Mouse (Mus musculus): ENCODE data around the gene Cd6. TPM values are rescaled to one million over a fixed set of nuclear protein-coding genes. Genes with fewer than 3 reads are reported as not detected.

The Cd6 gene
- total and polyA plus RNA-seq, 3 experiments, result 0.09 to 0.73 (median 0.17) TPM

GRCm38 (mm10) chr19:10846150-10846549 is 16.3 kb upstream of the Cd6 start:
- no peaks in the 10 kb centered on the region for H3K9me3 ChIP-seq (replicated peaks; ENCODE audit: low read length)
- in situ Hi-C loops (cut with MboI; ENCODE audit: low pct_ligation_motif_present, low pct_unique_long_range_greater_than_20kb, low sequenced_read_pairs), result no loop called here
- peak overlapping the region in 2 of 3 experiments; percentile 26 to 36 for H3K4me3 ChIP-seq (replicated peaks in 1 of 3; ENCODE audit: low read depth in 2 of 3, low read length in 2 of 3, poor library complexity in 1 of 3)
- peaks cover 29 to 62% of the 10 kb centered on the region in 2 experiments for H3K36me3 ChIP-seq (replicated peaks in 1 of 2; ENCODE audit: control insufficient read depth in 1 of 2, insufficient read depth in 1 of 2, low read length in 1 of 2)
- H3K79me2 ChIP-seq (replicated peaks; ENCODE audit: control insufficient read depth, extremely low read depth, insufficient read depth, poor library complexity, severe bottlenecking), result peaks cover 27% of the 10 kb centered on the region
- no peak for DNase-seq (ENCODE audit: extremely low read depth)
- peak overlapping the region; percentile 41; the same call in 1 of the 2 replicates for H3K4me2 ChIP-seq (ENCODE audit: insufficient read depth, low read depth, poor library complexity, severe bottlenecking)
- peak overlapping the region; percentile 35; the same call in 1 of the 2 replicates for H3K27ac ChIP-seq (ENCODE audit: insufficient read depth, low read depth)
- no peaks in the 10 kb centered on the region for H3K27me3 ChIP-seq (replicated peaks)
- no peak overlapping the region for H3K9ac ChIP-seq (ENCODE audit: insufficient read depth, low read depth)
- TF ChIP-seq JUN (IDR thresholded peaks at IDR 0.05; ENCODE audit: insufficient read depth, low read depth, low read length), result no peak
- no peak for TF ChIP-seq HCFC1 (IDR thresholded peaks at IDR 0.05; ENCODE audit: low read depth, low read length)
- TF ChIP-seq GABPA (IDR thresholded peaks at IDR 0.05; ENCODE audit: insufficient replicate concordance, low read depth, low read length), result no peak
- no peak for TF ChIP-seq CTCF (conservative IDR thresholded peaks at IDR 0.05 in 1 of 2, IDR thresholded peaks at IDR 0.05 in 1 of 2; ENCODE audit: low read depth in 2 of 2, low read length in 2 of 2)
- TF ChIP-seq USF1 (IDR thresholded peaks at IDR 0.05; ENCODE audit: low read depth, low read length), result no peak
- TF ChIP-seq NELFE (IDR thresholded peaks at IDR 0.05; ENCODE audit: low read depth, low read length), result no peak
- no peak for TF ChIP-seq CHD1 (IDR thresholded peaks at IDR 0.05; ENCODE audit: low read depth, low read length)
- no peak for TF ChIP-seq MAZ (IDR thresholded peaks at IDR 0.05; ENCODE audit: low read depth, low read length)
- TF ChIP-seq PAX5 (IDR thresholded peaks at IDR 0.05; ENCODE audit: low read length), result no peak
- no peak for TF ChIP-seq POLR2A (IDR thresholded peaks at IDR 0.05; ENCODE audit: low read depth, low read length)
- TF ChIP-seq MAX (IDR thresholded peaks at IDR 0.05; ENCODE audit: low read length), result no peak
- no peak for TF ChIP-seq ZC3H11A (IDR thresholded peaks at IDR 0.05; ENCODE audit: low read depth, low read length)
- TF ChIP-seq RAD21 (IDR thresholded peaks at IDR 0.05; ENCODE audit: low read depth, low read length), result no peak
- TF ChIP-seq MEF2A (IDR thresholded peaks at IDR 0.05; ENCODE audit: borderline replicate concordance, low read depth, low read length), result no peak
- no peak for TF ChIP-seq RCOR1 (conservative IDR thresholded peaks at IDR 0.05; ENCODE audit: low read depth, low read length)
- TF ChIP-seq ZNF384 (IDR thresholded peaks at IDR 0.05; ENCODE audit: low read depth, low read length), result no peak
- no peak for TF ChIP-seq USF2 (conservative IDR thresholded peaks at IDR 0.05; ENCODE audit: low read depth, low read length)
- dilution Hi-C loops (cut with MboI; ENCODE audit: extremely low pct_ligation_motif_present, extremely low pct_unique_long_range_greater_than_20kb, low sequenced_read_pairs), result no loop called here
- H3K4me1 ChIP-seq (ENCODE audit: control insufficient read depth in 1 of 2, insufficient read depth in 2 of 2), result peaks cover 15 to 52% of the 10 kb centered on the region in 2 experiments

- no peaks in the 10 kb centered on the region for H3K9me3 ChIP-seq (replicated peaks; ENCODE audit: low read length)
- peaks cover 29% of the 10 kb centered on the region for H3K79me2 ChIP-seq (replicated peaks; ENCODE audit: control insufficient read depth, extremely low read depth, insufficient read depth, poor library complexity, severe bottlenecking)
- peaks cover 26 to 56% of the 10 kb centered on the region in 2 experiments for H3K36me3 ChIP-seq (replicated peaks in 1 of 2; ENCODE audit: control insufficient read depth in 1 of 2, insufficient read depth in 1 of 2, low read length in 1 of 2)
- H3K4me2 ChIP-seq (ENCODE audit: insufficient read depth, low read depth, poor library complexity, severe bottlenecking), result peak overlapping the region; percentile 41; the same call in 1 of the 2 replicates
- peak overlapping the region in 2 of 3 experiments; percentile 55 to 60 for H3K4me3 ChIP-seq (replicated peaks in 1 of 3; ENCODE audit: low read depth in 2 of 3, low read length in 2 of 3, poor library complexity in 1 of 3)
- dilution Hi-C loops (cut with MboI; ENCODE audit: extremely low pct_ligation_motif_present, extremely low pct_unique_long_range_greater_than_20kb, low sequenced_read_pairs) (no loop called here), in situ Hi-C loops (cut with MboI; ENCODE audit: low pct_ligation_motif_present, low pct_unique_long_range_greater_than_20kb, low sequenced_read_pairs) (no loop called here)
- H3K4me1 ChIP-seq (ENCODE audit: control insufficient read depth in 1 of 2, insufficient read depth in 2 of 2), result peaks cover 15 to 55% of the 10 kb centered on the region in 2 experiments
- peak overlapping the region; percentile 20; the same call in 1 of the 2 replicates for H3K27ac ChIP-seq (ENCODE audit: insufficient read depth, low read depth)
- H3K9ac ChIP-seq (ENCODE audit: insufficient read depth, low read depth), result no peak overlapping the region
- peak; percentile 85 for DNase-seq (ENCODE audit: extremely low read depth)
- no peaks in the 10 kb centered on the region for H3K27me3 ChIP-seq (replicated peaks)
- TF ChIP-seq KAT2A (IDR thresholded peaks at IDR 0.05; ENCODE audit: insufficient replicate concordance, low read length) (no peak), CHD2 (IDR thresholded peaks at IDR 0.05; ENCODE audit: low read length) (0 out of 2 replicates have a peak, but pooled peaks have one; percentile 42), TBP (conservative IDR thresholded peaks at IDR 0.05; ENCODE audit: low read depth, low read length) (peak; percentile 86), ZC3H11A (IDR thresholded peaks at IDR 0.05; ENCODE audit: low read depth, low read length) (no peak), MXI1 (IDR thresholded peaks at IDR 0.05; ENCODE audit: low read depth, low read length) (peak; percentile 77), UBTF (IDR thresholded peaks at IDR 0.05; ENCODE audit: low read depth, low read length) (no peak), ZNF384 (IDR thresholded peaks at IDR 0.05; ENCODE audit: low read depth, low read length) (no peak), CTCF (conservative IDR thresholded peaks at IDR 0.05 in 1 of 2, IDR thresholded peaks at IDR 0.05 in 1 of 2; ENCODE audit: low read depth in 2 of 2, low read length in 2 of 2) (no peak), ELF1 (IDR thresholded peaks at IDR 0.05; ENCODE audit: low read depth, low read length) (peak; percentile 44; the same call in 1 of the 2 replicates), SIN3A (IDR thresholded peaks at IDR 0.05; ENCODE audit: low read length) (peak; percentile 82), ZKSCAN1 (IDR thresholded peaks at IDR 0.05; ENCODE audit: borderline replicate concordance, low read depth, low read length) (no peak), NELFE (IDR thresholded peaks at IDR 0.05; ENCODE audit: low read depth, low read length) (no peak; the same call in 1 of the 2 replicates), BHLHE40 (IDR thresholded peaks at IDR 0.05; ENCODE audit: low read depth, low read length) (peak; percentile 100), E2F4 (IDR thresholded peaks at IDR 0.05; ENCODE audit: insufficient replicate concordance, low read depth, low read length) (0 out of 2 replicates have a peak, but pooled peaks have one; percentile 27), EP300 (IDR thresholded peaks at IDR 0.05; ENCODE audit: low read length) (peak; percentile 86), JUN (IDR thresholded peaks at IDR 0.05; ENCODE audit: insufficient read depth, low read depth, low read length) (peak; percentile 37; the same call in 1 of the 2 replicates), MEF2A (IDR thresholded peaks at IDR 0.05; ENCODE audit: borderline replicate concordance, low read depth, low read length) (peak; percentile 99), MYC (IDR thresholded peaks at IDR 0.05; ENCODE audit: low read depth, low read length) (peak; percentile 82), ETS1 (conservative IDR thresholded peaks at IDR 0.05; ENCODE audit: low read depth, low read length) (peak; percentile 100), MAFK (IDR thresholded peaks at IDR 0.05; ENCODE audit: insufficient replicate concordance, low read length) (peak; percentile 56; the same call in 1 of the 2 replicates), JUND (conservative IDR thresholded peaks at IDR 0.05; ENCODE audit: low read depth, low read length) (peak; percentile 78)
Measured at GRCm38 (mm10) chr19:10845454-10845853, 15.6 kb upstream of the Cd6 start.

Measured in CH12.LX (cell line).